ENCODE assay signal across 10 mouse cellular contexts in genomic region chr13:43305181-43305924, GRCm38 (mm10). TPM values are rescaled to one million over a fixed set of nuclear protein-coding genes. Genes with fewer than 3 reads are reported as not detected.
DNase-seq lines count a peak whose midpoint lies in the region; ATAC-seq and TF ChIP-seq lines count a peak whose summit lies in the region.
"Had no signal": no experiment of that assay in that cellular context is flagged by ENCODE, and none has a peak within 500 bp of the region (broad histone marks: within the 10 kb centered on the region; RNA-seq: fewer than 3 reads in every experiment).

No protein-coding gene starts in this region.

- H3K4me1 ChIP-seq in heart, embryonic 10.5 days = peaks cover 50% of the 10 kb centered on the region
- peaks cover 46% of the 10 kb centered on the region for H3K4me1 ChIP-seq in liver, embryonic 12.5 days
- H3K4me1 ChIP-seq in liver, embryonic 11.5 days (replicated peaks; ENCODE audit: control insufficient read depth, insufficient read depth, low read length) = peaks cover 31% of the 10 kb centered on the region
- H3K4me1 ChIP-seq in liver, postnatal 0 days (ENCODE audit: insufficient read depth) = peaks cover 40% of the 10 kb centered on the region

- H3K36me3 ChIP-seq in heart, embryonic 10.5 days = no peaks in the 10 kb centered on the region
- no peaks in the 10 kb centered on the region for H3K36me3 ChIP-seq in liver, embryonic 12.5 days
- H3K36me3 ChIP-seq in liver, embryonic 11.5 days (ENCODE audit: control insufficient read depth, insufficient read depth, low read length) = no peaks in the 10 kb centered on the region
- no peaks in the 10 kb centered on the region for H3K36me3 ChIP-seq in liver, postnatal 0 days (replicated peaks; ENCODE audit: insufficient read depth, low read length)

- no peak overlapping the region for H3K27ac ChIP-seq in heart, embryonic 10.5 days
- H3K27ac ChIP-seq in liver, embryonic 12.5 days = no peak overlapping the region
- H3K27ac ChIP-seq in liver, embryonic 11.5 days (ENCODE audit: low read depth, low read length) = no peak overlapping the region
- no peak overlapping the region for H3K27ac ChIP-seq in liver, postnatal 0 days (ENCODE audit: low read depth)

- H3K9me3 ChIP-seq in heart, embryonic 10.5 days = no peaks in the 10 kb centered on the region
- H3K9me3 ChIP-seq in liver, embryonic 12.5 days (replicated peaks) = 0 out of 2 replicates have a peak, but pooled peaks cover 4% of the 10 kb centered on the region
- H3K9me3 ChIP-seq in liver, embryonic 11.5 days (ENCODE audit: control insufficient read depth, low read length) = peaks cover 3% of the 10 kb centered on the region; the same call in 1 of the 2 replicates
- peaks cover 7% of the 10 kb centered on the region for H3K9me3 ChIP-seq in liver, postnatal 0 days (ENCODE audit: low read length)

- H3K4me3 ChIP-seq in heart, embryonic 10.5 days = peak overlapping the region; percentile 74; the same call in 1 of the 2 replicates
- no peak overlapping the region for H3K4me3 ChIP-seq in liver, embryonic 12.5 days
- H3K4me3 ChIP-seq in liver, embryonic 11.5 days (ENCODE audit: low read depth, low read length) = no peak overlapping the region
- H3K4me3 ChIP-seq in liver, postnatal 0 days (ENCODE audit: low read depth, low read length) = no peak overlapping the region

- TF ChIP-seq CTCF in liver, postnatal 0 days (IDR thresholded peaks at IDR 0.05; ENCODE audit: low read depth) = no peak

- DNase-seq in heart, embryonic 10.5 days (ENCODE audit: low spot score) = no peak
- DNase-seq in heart, postnatal 4 days = no peak
- no peak for DNase-seq in liver, embryonic 11.5 days (ENCODE audit: low spot score)
- DNase-seq in cerebellum, postnatal 14 days = peak; percentile 13 to 14
- peak; percentile 32 for DNase-seq in liver, postnatal 0 days
- no peak for DNase-seq in right cerebral cortex, postnatal 4 days
- no peak for DNase-seq in right cerebral cortex, postnatal 25 days
- DNase-seq: forebrain, postnatal 0 days had no signal

- peaks cover 41% of the 10 kb centered on the region for H3K27me3 ChIP-seq in heart, embryonic 10.5 days (ENCODE audit: insufficient read depth, poor library complexity, severe bottlenecking)
- peaks cover 67% of the 10 kb centered on the region for H3K27me3 ChIP-seq in liver, embryonic 12.5 days (replicated peaks)
- H3K27me3 ChIP-seq in liver, embryonic 11.5 days (replicated peaks; ENCODE audit: control insufficient read depth, insufficient read depth, low read length) = peaks cover 23% of the 10 kb centered on the region
- peaks cover 5% of the 10 kb centered on the region for H3K27me3 ChIP-seq in liver, postnatal 0 days (ENCODE audit: insufficient read depth, low read length)

- no peak for ATAC-seq in liver, embryonic 12.5 days
- no peak for ATAC-seq in liver, embryonic 11.5 days (replicated peaks; ENCODE audit: low FRiP score)
- ATAC-seq in liver, postnatal 0 days = no peak
- ATAC-seq: activated CD4-positive, CD25-positive, alpha-beta regulatory T cell, adult 4 months had no signal

- no peak for TF ChIP-seq EP300 in liver, postnatal 0 days (IDR thresholded peaks at IDR 0.05; ENCODE audit: low read depth)

- 67% methylated on average over 15 of the region's 15 CpGs for WGBS in heart, embryonic 10.5 days
- 76% methylated on average over 15 of the region's 15 CpGs for WGBS in liver, embryonic 12.5 days (ENCODE audit: insufficient replicate concordance)
- 76% methylated on average over 15 of the region's 15 CpGs for WGBS in liver, embryonic 11.5 days
- WGBS in liver, postnatal 0 days (ENCODE audit: insufficient replicate concordance) = 74% methylated on average over 15 of the region's 15 CpGs

- no peak overlapping the region for H3K9ac ChIP-seq in liver, embryonic 12.5 days
- no peak overlapping the region for H3K9ac ChIP-seq in liver, embryonic 11.5 days (ENCODE audit: low read depth, low read length)
- H3K9ac ChIP-seq in liver, postnatal 0 days (replicated peaks) = no peak overlapping the region

- H3K4me2 ChIP-seq in liver, embryonic 12.5 days = peak overlapping the region; percentile 99; the same call in 1 of the 2 replicates
- H3K4me2 ChIP-seq in liver, embryonic 11.5 days = no peak overlapping the region
- H3K4me2 ChIP-seq in liver, postnatal 0 days (ENCODE audit: low read depth, low read length) = no peak overlapping the region

RNA-seq across cellular contexts. Expression of gene Gfod1, which starts 1.4 kb away (rescaled TPM):
- polyA plus RNA-seq in heart, embryonic 10.5 days (2016; fragmentation: Nextera tagmentation; extraction: Ambion mirVana) = 0.88 and 0.99 TPM in 2 replicates
- total RNA-seq in heart, postnatal 4 days (2021) = 10 to 100 TPM; 20.6 to 24.8 TPM
- polyA plus RNA-seq in liver, embryonic 12.5 days (2016; fragmentation: Nextera tagmentation; extraction: Ambion mirVana) = 0.18 and 0.54 TPM in 2 replicates
- polyA plus RNA-seq in liver, embryonic 11.5 days (2014; fragmentation: Nextera tagmentation; extraction: Ambion mirVana) = 0.37 and 0.42 TPM in 2 replicates
- polyA plus RNA-seq in liver, postnatal 0 days (2015; fragmentation: Nextera tagmentation; extraction: Ambion mirVana) = 0.58 and 0.81 TPM in 2 replicates

RNA-seq across cellular contexts. Expression of gene Sirt5, which starts 59.9 kb away (rescaled TPM):
- polyA plus RNA-seq in heart, embryonic 10.5 days (2016; fragmentation: Nextera tagmentation; extraction: Ambion mirVana) = 22.1 and 27.2 TPM in 2 replicates
- total RNA-seq in heart, postnatal 4 days (2021) = 10 to 100 TPM; 35.9 to 36.0 TPM
- polyA plus RNA-seq in liver, embryonic 12.5 days (2016; fragmentation: Nextera tagmentation; extraction: Ambion mirVana) = 8.1 TPM in 2 replicates
- polyA plus RNA-seq in liver, embryonic 11.5 days (2014; fragmentation: Nextera tagmentation; extraction: Ambion mirVana) = 12.9 and 13.7 TPM in 2 replicates
- polyA plus RNA-seq in liver, postnatal 0 days (2015; fragmentation: Nextera tagmentation; extraction: Ambion mirVana) = 8.8 and 8.9 TPM in 2 replicates

Comparison
In these comparisons a context has a peak if more than half of its experiments do, and no peak if none do; other contexts are left out.
1. DNase-seq: peak in cerebellum, postnatal 14 days (2 of 2) and liver, postnatal 0 days (single experiment); none in heart, embryonic 10.5 days (single experiment), heart, postnatal 4 days (single experiment), liver, embryonic 11.5 days (single experiment), right cerebral cortex, postnatal 4 days (single experiment) and right cerebral cortex, postnatal 25 days (single experiment).